Mouse (Mus musculus): ENCODE results near the gene Stx1a.

GRCm38 (mm10) chr5:135010841-135011743 is 12.2 kb upstream of the Stx1a start:
- TF ChIP-seq CTCF (IDR thresholded peaks at IDR 0.05; ENCODE audit: low read depth, low read length), result no peak
- no peak for TF ChIP-seq POLR2A (IDR thresholded peaks at IDR 0.05; ENCODE audit: extremely low read depth, insufficient read depth, low read length)
